Mouse (Mus musculus) urinary bladder, adult 2 months (tissue): ENCODE measurements around the gene Gcnt3. TPM values are rescaled to one million over a fixed set of nuclear protein-coding genes. Genes with fewer than 3 reads are reported as not detected.

ENCODE experiments used
- DNase-seq: peaks from one replicate; pipeline ENCODE4 v3.0.0; 2022; ENCODE audit warnings: low spot score
- polyA plus RNA-seq: library from polyadenylated mRNA; depleted of rRNA; stranded (reverse); fragments of >200 nt; gene quantifications from 2 replicates; pipeline ENCODE4 v1.2.3, GENCODE M21; 2012; rRNA removed

The Gcnt3 gene
- polyA plus RNA-seq: 2.6 TPM in 2 replicates

GRCm38 (mm10) chr9:70037988-70038387, at the start of gene Gcnt3:
Gene Gcnt3, minus strand, starts transcription at chr9:70038088.
- DNase-seq: no peak

- no peak for DNase-seq
These were observed 49.5 kb upstream of the Gcnt3 start for GRCm38 (mm10) chr9:70087379-70087778.

DNA sequence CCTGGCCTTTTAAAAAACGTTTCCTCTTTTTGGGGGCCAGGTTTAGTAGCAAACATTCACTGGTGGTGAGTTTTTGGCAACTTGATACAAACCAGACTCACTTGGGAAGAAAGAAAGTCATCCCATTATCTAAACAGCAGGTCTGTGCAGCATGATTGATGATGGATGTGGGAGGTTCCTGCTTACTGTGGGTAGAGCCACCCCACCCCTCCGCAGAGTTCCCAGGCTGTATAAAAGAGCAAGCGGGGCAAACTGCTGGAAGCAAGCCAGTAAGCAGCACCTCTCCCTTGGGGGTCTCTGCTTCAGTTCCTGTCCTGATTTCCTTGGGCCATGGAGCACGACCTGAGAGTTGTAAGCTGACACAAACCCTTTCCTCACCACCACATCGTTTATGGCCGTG, 48.2 kb upstream of the Gcnt3 start:
- DNase-seq: no peak

DNA sequence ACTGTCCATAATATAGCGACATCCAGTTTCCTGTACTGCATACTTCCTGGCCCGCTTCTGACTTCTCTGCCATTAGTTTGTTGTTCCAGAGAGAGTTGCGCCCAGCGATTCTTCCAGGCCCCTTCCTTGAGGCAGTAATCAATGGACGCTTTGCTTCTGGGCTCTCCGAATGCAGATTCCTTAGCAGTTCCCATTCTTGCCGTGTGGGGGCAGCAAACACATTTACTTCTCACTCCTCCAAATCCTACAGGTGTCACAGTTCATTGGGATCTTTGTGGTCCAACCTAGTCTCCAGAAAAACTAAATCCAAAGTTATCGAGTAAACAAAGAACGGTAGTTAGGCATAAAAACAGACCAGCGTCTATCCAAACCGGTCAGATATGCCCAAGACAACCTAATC, 46.2 kb upstream of the Gcnt3 start:
- DNase-seq: no peak

DNA sequence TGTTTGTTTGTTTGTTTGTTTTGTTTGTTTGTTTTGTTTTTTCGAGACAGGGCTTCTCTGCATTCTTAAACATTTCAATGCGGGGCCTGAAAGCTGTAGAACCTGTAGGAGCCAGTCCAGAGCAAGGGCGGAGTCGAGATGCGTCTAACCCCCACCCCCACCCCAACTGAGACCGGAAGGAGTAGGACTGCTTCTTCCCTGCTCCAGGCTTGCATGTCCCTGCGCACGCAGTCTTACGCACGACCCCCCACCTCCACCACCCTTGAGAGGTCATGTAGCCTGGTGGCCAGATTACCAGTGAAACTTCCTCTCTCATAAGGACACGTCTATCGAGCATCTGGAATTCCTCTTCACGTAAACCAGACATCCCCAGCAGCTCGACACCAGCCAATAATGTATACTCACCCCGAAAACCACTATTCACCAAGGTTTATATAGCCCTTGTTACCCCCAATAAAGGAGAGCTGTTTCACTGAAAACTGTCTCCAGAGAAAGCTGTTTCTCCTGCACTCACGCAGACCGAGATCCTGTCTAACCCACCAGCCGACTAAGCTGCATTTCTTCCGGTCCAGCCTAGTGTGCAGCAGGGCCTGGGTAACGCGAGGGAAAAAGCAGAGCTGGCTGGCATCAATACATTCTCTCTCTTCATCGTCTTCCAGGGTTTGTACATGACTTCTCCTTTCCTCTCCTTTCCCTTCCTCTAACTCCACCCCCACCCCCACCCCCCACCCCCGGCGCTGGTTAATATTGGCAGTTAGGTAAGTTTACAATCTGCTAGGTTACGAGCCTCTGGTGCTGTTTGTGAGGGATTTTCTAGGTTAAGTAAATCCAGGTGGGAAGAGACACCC, 44.7 kb upstream of the Gcnt3 start:
- no peak for DNase-seq

- DNase-seq: no peak
These were observed 43.9 kb upstream of the Gcnt3 start for GRCm38 (mm10) chr9:70081767-70082166.

GRCm38 (mm10) chr9:70080976-70081375, 43.1 kb upstream of the Gcnt3 start:
- no peak for DNase-seq

DNA sequence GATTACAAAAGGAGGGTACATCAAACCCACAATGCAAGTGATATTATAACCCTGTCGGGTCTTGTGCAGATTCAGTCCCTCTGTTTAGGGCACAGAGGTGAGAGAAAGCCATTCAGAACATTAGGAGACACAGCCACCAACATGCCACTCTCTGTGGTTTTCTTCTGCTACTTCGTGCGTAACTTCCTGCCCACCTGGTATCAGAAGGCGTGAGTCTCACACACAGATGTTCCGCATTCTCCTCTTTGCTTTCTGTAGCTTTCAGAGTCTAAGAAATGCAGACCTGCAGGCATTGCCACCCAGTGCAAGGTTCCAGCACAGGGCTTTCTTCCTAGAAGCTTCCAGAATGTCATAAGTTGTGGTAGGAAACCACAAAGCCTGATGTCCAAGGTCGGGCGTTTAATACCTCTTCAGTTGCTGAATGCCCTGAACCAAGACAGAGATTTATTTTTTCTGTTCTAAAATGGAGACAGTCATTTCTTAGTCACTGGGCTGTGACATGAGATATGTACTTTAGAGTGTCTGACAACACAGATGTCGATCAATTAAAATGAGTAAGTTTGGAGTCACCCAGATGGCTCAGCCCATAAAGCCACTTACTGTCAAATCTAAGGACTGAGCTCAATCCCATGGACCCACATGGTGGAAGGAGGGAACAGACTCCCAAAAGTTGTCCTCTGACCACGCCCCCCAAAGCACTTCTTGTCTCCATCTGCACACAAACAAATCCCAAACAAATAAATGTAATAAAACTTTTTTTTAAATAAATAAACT, 42.3 kb upstream of the Gcnt3 start:
- DNase-seq: no peak

DNA sequence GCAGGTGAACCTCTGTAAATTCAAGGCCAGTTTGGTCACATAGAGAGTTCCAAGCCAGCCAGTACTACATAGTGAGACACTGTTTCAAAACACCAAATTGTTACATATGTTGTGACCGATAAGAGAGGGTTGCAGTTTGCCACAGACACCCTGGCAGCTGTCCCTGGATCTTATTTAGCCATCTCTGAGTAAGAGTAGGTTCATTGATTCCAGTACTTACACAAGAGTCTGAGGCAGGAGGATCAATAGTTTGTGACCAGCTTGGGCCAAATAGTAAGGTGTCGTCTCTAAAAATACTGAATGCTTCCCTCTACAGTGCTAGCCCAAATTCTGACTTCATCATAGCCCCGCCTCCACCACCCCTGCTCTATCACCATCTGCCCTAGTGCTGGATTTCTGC, 40.1 kb upstream of the Gcnt3 start:
- no peak for DNase-seq

- DNase-seq: no peak
These were observed 39.3 kb upstream of the Gcnt3 start for GRCm38 (mm10) chr9:70077170-70077569.

- no peak for DNase-seq
These were observed 34.5 kb upstream of the Gcnt3 start for GRCm38 (mm10) chr9:70072387-70072786.

GRCm38 (mm10) chr9:70069961-70070435, 32.1 kb upstream of the Gcnt3 start:
- no peak for DNase-seq

GRCm38 (mm10) chr9:70067497-70067896, 29.6 kb upstream of the Gcnt3 start:
- no peak for DNase-seq

DNA sequence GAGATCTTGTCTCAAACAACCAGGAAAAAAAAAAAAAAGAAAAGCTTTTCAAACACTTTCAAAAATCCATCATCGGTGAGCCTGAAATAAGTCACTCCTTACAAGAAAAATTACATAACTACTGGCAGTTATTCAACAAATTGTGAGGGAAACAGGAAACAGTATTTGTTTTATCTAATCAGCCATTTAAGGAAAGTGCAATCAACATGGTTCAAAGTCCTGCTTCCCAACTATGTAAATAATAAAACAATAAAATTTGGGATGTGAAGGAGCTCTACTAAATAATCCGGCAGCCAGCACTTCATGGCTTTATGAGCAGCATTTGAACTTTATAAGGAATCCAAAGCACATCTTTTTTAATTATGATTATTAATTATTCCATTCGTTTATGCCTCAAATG, 24.1 kb upstream of the Gcnt3 start:
- DNase-seq: no peak

- no peak for DNase-seq
These were observed 15.5 kb upstream of the Gcnt3 start for GRCm38 (mm10) chr9:70053411-70053810.

DNA sequence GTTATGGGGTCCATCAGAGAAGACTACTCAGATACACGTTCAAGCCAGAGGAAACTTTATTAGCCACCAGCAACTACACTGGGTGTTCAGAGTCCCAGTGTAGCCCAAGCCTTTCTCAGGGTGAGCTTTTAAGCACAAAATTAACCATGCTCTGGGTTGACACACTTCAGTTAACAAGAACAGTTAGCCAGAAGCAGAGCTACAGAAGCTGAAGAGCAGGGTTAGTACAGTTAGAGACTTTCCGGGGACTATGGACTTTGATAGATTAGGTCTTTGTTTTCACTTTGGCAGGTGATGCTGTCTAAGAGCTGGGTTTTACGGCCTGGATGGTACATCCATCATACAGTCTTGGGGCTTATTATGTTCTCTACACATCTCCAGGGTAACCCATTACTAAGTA, 14.8 kb upstream of the Gcnt3 start:
- DNase-seq: no peak

DNA sequence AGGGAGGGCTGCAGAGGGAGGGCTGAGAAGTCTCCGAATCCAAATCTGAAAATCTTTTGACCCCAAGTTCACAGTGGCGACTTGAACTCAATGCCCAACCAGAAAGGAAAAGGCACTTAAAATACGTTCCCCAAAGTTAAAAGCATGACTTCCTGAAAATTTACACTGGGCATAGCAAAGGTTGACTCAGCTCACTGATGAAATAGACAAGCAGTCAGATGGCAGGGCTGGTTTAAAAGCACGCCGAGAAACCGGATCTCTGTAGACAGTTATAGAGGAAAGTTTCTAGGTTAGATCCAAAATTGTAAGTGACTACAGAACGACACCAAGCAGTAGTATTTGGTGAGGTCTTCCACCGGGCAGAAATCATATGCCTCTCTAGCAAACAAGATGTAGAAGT, 12.0 kb upstream of the Gcnt3 start:
- no peak for DNase-seq

DNA sequence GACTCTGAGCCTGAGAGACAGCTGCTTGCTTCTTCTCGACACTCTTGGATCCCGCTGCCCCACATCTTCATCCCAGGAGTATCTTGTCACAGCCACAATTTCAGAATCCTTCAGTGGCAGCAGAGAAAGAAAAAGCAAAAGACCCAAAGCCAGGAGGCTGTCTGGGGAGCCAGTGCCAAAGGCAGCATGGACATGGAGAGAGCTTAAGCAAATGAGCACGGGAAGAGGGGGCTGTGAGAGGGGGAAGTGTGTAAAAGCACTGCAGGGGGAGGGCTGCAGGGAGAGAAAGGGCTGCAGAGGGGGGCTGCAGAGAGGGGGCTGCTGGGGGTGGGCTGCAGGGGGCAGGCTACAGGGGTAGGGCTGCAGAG, 11.5 kb upstream of the Gcnt3 start:
- DNase-seq: no peak

DNA sequence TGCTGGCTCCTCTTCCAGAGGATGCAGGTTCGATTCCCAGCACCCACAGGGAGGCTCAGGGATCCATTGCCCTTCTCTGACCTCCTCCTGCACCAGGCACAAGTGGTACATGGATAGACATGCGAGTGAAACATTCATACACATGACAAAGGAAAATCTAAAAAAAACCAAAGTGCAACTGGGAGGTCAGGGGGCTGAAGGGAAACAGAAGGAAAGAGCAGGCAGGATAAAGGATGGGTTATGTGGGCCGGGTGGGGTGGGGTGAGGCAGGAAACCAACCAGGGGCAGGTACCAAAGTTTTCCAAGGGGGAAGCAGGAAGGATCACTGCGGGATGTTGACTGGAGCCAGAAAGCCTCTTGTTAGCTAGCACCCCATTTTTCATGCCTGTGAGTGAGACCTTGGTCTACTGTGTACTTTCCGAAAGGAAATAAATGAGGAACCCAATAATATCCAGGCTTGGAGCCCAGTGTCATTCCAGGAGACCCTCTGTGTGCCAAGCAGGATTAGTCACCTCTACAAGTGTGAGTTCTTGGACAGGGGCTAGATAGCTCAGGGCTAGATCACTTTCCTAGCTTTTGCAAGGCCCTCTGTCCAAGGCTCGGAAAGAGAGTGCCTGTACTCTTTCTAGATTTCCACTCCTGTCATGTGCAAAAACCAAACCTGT, 11.0 kb upstream of the Gcnt3 start:
- no peak for DNase-seq

GRCm38 (mm10) chr9:70048280-70048679, 10.4 kb upstream of the Gcnt3 start:
- no peak for DNase-seq

DNA sequence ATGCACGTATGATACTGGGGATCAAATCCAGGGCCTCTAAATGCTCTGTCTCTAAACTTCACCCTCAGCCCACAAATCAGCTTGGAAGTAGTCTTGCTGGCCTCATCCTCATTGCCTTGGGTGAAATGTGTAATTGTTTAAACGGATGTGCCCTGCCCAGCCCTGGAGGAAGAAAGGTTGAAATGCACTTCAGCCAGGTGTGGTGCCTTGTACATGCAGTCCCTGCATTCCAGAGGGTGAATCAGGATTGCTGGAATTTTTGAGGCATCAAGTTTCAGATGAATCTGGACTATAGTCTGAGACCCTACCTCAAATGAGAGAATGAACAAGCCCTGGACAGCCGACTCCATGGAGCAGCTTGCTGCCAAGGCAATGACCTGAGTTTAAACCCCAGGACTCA, 10.0 kb upstream of the Gcnt3 start:
- DNase-seq: no peak

GRCm38 (mm10) chr9:70046255-70046654, 8.4 kb upstream of the Gcnt3 start:
- no peak for DNase-seq

GRCm38 (mm10) chr9:70044865-70045264, 7.0 kb upstream of the Gcnt3 start:
- no peak for DNase-seq
